Mouse (Mus musculus) CD8-positive naive resting alpha-beta T cell, adult 2 months (primary cell): Measurements from ENCODE around the gene Gm4778.
A peak's percentile ranks its signal among the peaks of the same experiment; 100 is the strongest.
"Not testable (repeated sequence)": the region's sequence is repeated elsewhere in the genome, so short reads cannot be mapped to it uniquely, and the experiment has no call there.

Experiments
- DNase-seq, 2 experiments: peaks; one replicate each; pipeline ENCODE4 v3.0.0; 2022; ENCODE audit warnings: low read depth in 2 of 2, low spot score in 2 of 2

The Gm4778 gene

DNA sequence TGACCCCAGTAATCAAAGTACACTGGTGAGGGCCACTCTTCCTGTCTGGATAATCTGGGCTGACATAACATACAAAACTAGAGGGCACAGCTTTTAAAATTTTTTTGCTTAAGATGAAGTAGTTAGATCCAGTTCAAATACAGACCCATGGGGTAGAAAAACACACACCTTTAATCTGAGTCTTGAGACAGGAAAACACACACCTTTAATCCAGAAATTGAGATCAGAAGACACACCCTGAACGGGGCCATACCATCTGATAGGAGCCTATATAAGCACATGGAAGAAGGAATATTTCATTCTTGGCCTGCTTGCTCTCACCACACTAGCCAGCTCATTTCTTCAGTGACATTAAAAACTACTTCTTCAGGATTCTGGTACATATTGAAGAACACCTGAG lies at the start of gene Gm4778:
Gene Gm4778 (plus strand): TSS at position 301 of the 400 bp plus-strand sequence.
- not testable (repeated sequence) for DNase-seq

GRCm38 (mm10) chr3:94260598-94260997 lies 3.2 kb upstream of the Gm4778 start:
- no peak for DNase-seq

DNA sequence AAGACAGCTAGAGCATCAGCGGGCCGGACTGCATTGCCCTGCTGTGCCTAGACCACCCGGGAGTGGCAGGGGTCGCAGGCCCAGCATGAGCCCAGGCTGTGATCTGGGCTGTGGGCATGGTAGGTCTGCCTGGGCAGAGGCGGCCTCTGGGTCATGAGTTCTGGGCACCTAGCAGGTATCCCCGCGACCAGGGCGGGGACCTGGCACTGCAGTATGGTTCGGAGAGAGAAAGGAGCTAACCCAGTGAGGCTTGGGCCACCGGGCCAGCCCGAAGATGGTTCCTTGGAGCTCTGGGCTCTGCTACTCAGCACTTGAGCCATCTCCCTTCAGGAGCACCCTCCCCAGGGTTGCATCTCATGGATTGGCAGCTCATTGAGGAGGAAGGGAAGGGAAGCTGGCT lies 12.2 kb downstream of the Gm4778 start:
- no peak for DNase-seq

GRCm38 (mm10) chr3:94305457-94305856 lies 41.6 kb downstream of the Gm4778 start:
- no peak for DNase-seq

DNA sequence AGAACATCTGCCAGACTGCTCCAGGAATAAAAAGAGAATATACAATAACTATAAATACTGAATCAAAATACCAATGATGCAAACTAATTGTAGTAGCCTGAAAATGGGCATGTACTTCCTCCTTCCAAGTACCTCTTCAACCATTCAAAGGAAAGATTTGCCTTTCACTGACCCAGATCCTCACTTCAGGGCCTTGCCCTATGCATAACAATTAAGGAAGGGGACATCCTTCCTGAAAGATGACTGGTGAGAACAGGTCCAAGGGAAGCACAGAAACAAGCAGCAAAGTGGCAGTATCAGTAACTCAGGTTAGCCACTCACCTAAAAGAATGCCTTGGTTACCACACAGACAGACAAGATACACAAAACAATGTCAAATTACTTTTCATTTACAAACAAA lies 43.1 kb downstream of the Gm4778 start:
- DNase-seq = no peak

GRCm38 (mm10) chr3:94309633-94310363 lies 46.0 kb downstream of the Gm4778 start, which contains the start of gene Them4:
Them4 (plus strand) TSS chr3:94310089.
- DNase-seq = peak; percentile 78

- DNase-seq = no peak
Measured at GRCm38 (mm10) chr3:94310491-94310890, 46.7 kb downstream of the Gm4778 start.

DNA sequence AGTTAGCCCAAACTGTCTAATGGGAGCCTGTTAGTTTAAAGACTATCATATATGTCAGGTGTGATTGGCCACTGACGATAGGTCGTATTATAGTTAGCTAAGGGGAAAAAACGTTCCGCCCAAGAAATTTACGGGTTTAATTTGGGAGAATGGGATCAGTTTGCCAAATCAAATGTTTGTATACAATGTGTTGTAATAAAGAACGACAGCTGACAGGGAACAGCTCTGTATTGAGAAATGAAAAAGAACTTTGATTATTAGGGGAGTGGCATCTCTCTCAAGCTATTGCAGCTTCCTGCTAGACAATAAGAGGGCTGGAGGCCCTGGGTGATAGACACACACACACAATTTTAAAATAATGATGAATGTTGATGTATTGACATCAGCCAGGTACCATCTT lies 47.1 kb downstream of the Gm4778 start:
- DNase-seq = no peak

GRCm38 (mm10) chr3:94311376-94311775 lies 47.5 kb downstream of the Gm4778 start:
- DNase-seq = no peak
